Mouse (Mus musculus): ENCODE data around the gene Cdx2.

DNA sequence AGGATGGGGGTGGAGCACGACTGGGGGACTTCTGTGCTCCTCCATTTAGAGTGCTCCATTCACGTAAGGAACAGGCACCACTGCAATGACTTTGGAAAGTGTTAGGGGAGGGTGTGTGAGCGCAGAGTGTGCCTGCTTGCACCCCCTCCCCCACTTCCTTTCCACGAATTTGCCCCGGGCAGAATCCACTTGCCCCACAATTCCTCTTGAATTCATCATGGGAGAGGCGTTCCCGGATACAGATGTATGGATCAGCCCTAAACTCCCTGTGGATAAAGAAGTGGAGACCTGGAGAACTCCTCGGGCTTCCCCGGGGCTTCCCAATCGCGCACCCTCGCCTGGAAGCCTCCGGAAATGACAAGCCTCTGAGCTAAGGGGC, 29.5 kb downstream of the Cdx2 start:
- TF ChIP-seq CTCF (IDR thresholded peaks at IDR 0.05; ENCODE audit: extremely low read depth, insufficient read length, insufficient replicate concordance, low read depth, low read length) = no peak
- no peak for TF ChIP-seq POLR2A (IDR thresholded peaks at IDR 0.05; ENCODE audit: low read depth, low read length)

All from small intestine, adult 2 months (tissue).